Mouse (Mus musculus) ES-Bruce4 (cell line): ENCODE measurements around the gene Itgb8.

Source experiments
- CTCF ChIP-seq: IDR thresholded peaks from one replicate; pipeline ENCODE4 v1.8.1; 2011; ENCODE audit warnings: low read depth, low read length
- EP300 ChIP-seq: IDR thresholded peaks from 2 replicates; pipeline ENCODE4 v1.6.1; 2011; ENCODE audit warnings: low read depth, low read length; ENCODE audit not compliant: insufficient read depth

DNA sequence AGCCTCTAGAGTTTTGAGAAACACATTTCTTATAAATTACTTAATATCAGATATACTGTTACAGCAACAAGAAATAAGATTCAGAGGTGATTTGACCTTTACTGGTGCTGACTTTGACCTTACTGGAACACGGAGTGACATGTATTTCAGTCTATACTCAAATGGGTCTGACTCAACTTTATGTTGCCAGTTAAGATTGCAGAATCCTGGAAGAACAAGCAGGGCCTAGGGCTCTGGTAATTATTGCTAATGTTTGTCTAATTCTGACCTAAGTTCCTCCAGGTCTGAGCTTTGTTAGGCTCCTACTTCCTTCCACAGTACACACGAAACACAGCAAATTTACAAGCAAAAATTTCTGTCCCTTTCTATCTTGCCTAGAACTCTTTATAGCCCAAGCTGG lies 28.0 kb downstream of the Itgb8 start:
- TF ChIP-seq CTCF (no peak), EP300 (no peak)
